Mouse (Mus musculus) heart, postnatal 10 days (tissue): ENCODE measurements around the gene Cpxm1. TPM values are rescaled to one million over a fixed set of nuclear protein-coding genes. Genes with fewer than 3 reads are reported as not detected.

ENCODE experiments used
- DNase-seq, 2 experiments: peaks; one replicate each; pipeline ENCODE4 v3.0.0; 2021
- intact Hi-C: fragments of 180-260 bp; cut with DNase I; formaldehyde crosslinking; loops from one replicate; pipeline ENCODE4 v1.15.1; 2025
- total RNA-seq, 2 experiments: library from RNA; stranded (reverse); gene quantifications; 2 replicates each; pipeline ENCODE4 v1.2.3; 2021

Gene Cpxm1
- total RNA-seq, 2 experiments from 2014 or later: 16.7 to 17.3 TPM

DNA sequence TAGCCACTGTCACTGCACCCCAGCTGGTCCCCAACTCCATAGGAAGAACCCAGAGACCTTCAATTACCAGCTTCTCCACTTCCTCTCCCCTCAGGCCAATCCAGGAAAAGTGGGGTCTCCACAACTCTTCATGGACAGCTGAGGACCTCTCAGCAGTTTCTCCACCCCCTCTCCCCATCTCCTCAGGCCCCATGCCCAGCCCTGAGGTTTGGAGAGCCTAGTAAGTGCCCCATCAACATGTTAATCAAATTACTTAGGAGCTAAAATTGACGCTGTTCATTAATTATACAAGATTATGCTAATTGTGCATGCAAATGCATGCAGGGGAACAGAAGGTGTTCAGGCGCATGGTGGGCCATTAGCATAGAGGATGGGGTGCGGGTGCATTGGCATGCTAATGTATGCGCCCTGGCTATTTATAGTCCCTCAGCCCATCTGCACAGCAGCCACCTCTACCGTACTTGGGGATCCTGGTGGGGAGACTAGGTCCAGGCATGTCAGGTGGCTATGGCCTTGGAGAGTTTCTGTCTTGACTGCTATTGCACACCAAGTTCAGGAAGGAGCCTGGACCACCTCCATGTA, 45.5 kb downstream of the Cpxm1 start:
- no peak for DNase-seq
- intact Hi-C loops: no loop called here

DNA sequence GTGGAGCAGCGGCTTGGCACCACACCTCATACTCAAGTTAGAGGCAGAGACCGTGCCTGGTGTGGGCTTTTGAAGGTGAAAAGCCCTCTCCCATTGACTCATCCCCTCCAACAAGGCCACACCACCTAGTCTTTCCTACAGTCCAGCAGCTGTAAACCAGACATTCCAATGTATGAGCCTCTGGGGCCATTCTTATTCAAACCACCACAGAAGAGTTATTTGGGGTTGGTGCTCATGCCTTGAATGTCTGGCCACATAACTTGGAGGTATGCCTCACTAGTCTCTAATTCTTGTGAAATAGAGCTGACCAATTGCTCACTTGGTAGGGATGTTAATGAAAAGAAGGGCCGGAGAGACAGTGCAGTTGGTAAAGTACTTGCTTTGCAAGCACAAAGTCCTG, 47.0 kb downstream of the Cpxm1 start:
- intact Hi-C loops: no loop called here
- no peak for DNase-seq

DNA sequence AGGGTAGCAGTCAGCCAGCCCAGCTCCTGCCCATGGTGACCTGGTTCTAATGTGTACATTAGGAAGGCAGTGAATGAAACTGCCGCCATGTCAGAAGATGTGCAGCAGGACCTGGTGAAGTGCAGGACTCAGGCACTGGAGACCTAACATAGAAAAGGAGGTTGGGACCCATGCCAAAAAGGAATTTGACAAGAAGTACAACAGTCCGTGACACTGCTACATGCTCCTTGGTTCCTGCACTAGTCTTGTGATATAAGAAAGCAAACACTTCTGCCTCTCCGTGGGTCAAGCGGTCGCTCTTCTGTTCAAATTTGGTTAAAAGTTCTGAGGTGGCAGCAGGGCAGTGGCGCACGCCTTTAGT, 56.2 kb downstream of the Cpxm1 start:
- DNase-seq: no peak
- intact Hi-C loops: no loop called here

Other genes starting within 250 kb of the Cpxm1 start
- gene Snrpb, start 218.2 kb downstream of the Cpxm1 start, total RNA-seq: 100 to 1,000 TPM; 192 to 194 TPM
- gene Tmc2, start 202.4 kb downstream of the Cpxm1 start, total RNA-seq: not detected
- 10 to 100 TPM; 43.5 to 50.4 TPM for gene Nop56, start 123.1 kb downstream of the Cpxm1 start, total RNA-seq
- 100 to 1,000 TPM; 586 to 605 TPM for gene Idh3b, start 113.0 kb downstream of the Cpxm1 start, total RNA-seq
- gene Ebf4, start 102.4 kb downstream of the Cpxm1 start, total RNA-seq: 1 to 10 TPM; 1.2 to 1.3 TPM
- gene Gm28372, start 7.7 kb upstream of the Cpxm1 start, total RNA-seq: not detected
- not detected for gene 1700020A23Rik, start 7.7 kb upstream of the Cpxm1 start, total RNA-seq
- gene Tmem239, start 8.9 kb upstream of the Cpxm1 start, total RNA-seq: not detected
- gene Vps16, start 26.8 kb upstream of the Cpxm1 start, total RNA-seq: 10 to 100 TPM; 30.9 to 32.6 TPM
- 1 to 10 TPM; 5.0 to 6.2 TPM for gene Pced1a, start 27.1 kb upstream of the Cpxm1 start, total RNA-seq
- gene Ptpra, start 52.7 kb upstream of the Cpxm1 start, total RNA-seq: 10 to 100 TPM; 76.0 to 76.1 TPM
- gene Mrps26, start 166.2 kb upstream of the Cpxm1 start, total RNA-seq: 10 to 100 TPM; 76.2 to 77.8 TPM
- gene Oxt, start 178.6 kb upstream of the Cpxm1 start, total RNA-seq: under 1 TPM in 1 of 2 experiments, not detected in 1; 0.62 TPM
- 1 to 10 TPM in 1 of 2 experiments, under 1 TPM in 1; 0.60 to 1.1 TPM for gene Avp, start 185.0 kb upstream of the Cpxm1 start, total RNA-seq
- gene Fastkd5, start 232.5 kb upstream of the Cpxm1 start, total RNA-seq: 1 to 10 TPM; 8.8 to 9.5 TPM
- 1 to 10 TPM; 6.2 to 6.4 TPM for gene Ubox5, start 232.5 kb upstream of the Cpxm1 start, total RNA-seq
- gene Lzts3, start 245.2 kb upstream of the Cpxm1 start, total RNA-seq: 1 to 10 TPM; 3.8 to 4.0 TPM